ENCODE assay signal across 24 mouse cellular contexts in the genomic region with DNA sequence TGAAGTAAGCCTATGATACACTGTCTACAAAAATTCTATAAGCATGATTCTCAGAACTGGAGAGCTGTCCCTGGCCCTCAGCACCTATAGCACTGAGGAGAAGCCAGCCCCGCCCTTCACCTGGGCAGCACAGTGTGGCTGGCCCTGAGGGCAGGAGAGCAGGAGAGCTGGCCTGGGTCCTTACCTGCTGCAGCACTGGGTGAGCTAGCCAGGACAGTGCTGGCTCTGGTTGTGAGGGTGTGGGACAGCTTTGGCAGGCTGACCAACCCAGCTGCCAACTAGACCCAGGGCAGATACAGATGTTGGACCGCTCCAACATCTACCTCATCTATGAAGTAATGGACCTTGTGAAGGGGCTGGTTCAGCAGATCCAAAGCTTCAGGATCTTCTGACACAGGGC. TPM values are rescaled to one million over a fixed set of nuclear protein-coding genes. Genes with fewer than 3 reads are reported as not detected.
DNase-seq lines count a peak whose midpoint lies in the region; ATAC-seq and TF ChIP-seq lines count a peak whose summit lies in the region.
"Had no signal": no experiment of that assay in that cellular context is flagged by ENCODE, and none has a peak within 500 bp of the region (broad histone marks: within the 10 kb centered on the region; RNA-seq: fewer than 3 reads in every experiment).

No protein-coding gene starts in this region.

- no peaks in the 10 kb centered on the region for H3K27me3 ChIP-seq in megakaryocyte, embryonic 14.5 days (replicated peaks)
- H3K27me3 ChIP-seq in stomach, postnatal 0 days (ENCODE audit: control insufficient read depth, insufficient read depth, low read length), result no peaks in the 10 kb centered on the region

- no peaks in the 10 kb centered on the region for H3K4me1 ChIP-seq in megakaryocyte, embryonic 14.5 days
- H3K4me1 ChIP-seq in stomach, postnatal 0 days (replicated peaks; ENCODE audit: control insufficient read depth, insufficient read depth), result no peaks in the 10 kb centered on the region

- no peak for ATAC-seq in megakaryocyte, adult 5-6 weeks (ENCODE audit: poor library complexity, severe bottlenecking)
- ATAC-seq in stomach, postnatal 0 days (ENCODE audit: low FRiP score, low TSS enrichment), result peak; percentile 29; the same call in 1 of the 2 replicates
- ATAC-seq: forebrain, embryonic 14.5 days; intestine, embryonic 16.5 days had no signal

- H3K27ac ChIP-seq in stomach, postnatal 0 days (replicated peaks), result no peak overlapping the region
- H3K27ac ChIP-seq: kidney, postnatal 0 days had no signal

- H3K9ac ChIP-seq in stomach, postnatal 0 days (ENCODE audit: low read length), result no peak overlapping the region

- no peak for TF ChIP-seq CTCF in stomach, postnatal 0 days (IDR thresholded peaks at IDR 0.05; ENCODE audit: low read depth)

- H3K4me2 ChIP-seq in stomach, postnatal 0 days (replicated peaks; ENCODE audit: low read depth), result no peak overlapping the region
- H3K4me2 ChIP-seq: liver, embryonic 11.5 days had no signal

- intact Hi-C loops in heart, postnatal 14 days (cut with DNase I), result no loop called here

- H3K9me3 ChIP-seq in megakaryocyte, embryonic 14.5 days, result no peaks in the 10 kb centered on the region
- no peaks in the 10 kb centered on the region for H3K9me3 ChIP-seq in stomach, postnatal 0 days (ENCODE audit: control insufficient read depth, low read length)

- peaks cover 87% of the 10 kb centered on the region for H3K36me3 ChIP-seq in megakaryocyte, embryonic 14.5 days (replicated peaks; ENCODE audit: low read length)
- H3K36me3 ChIP-seq in stomach, postnatal 0 days (ENCODE audit: control insufficient read depth, insufficient read depth, low read length), result peaks cover 7% of the 10 kb centered on the region

- peak overlapping the region; percentile 23 for H3K4me3 ChIP-seq in megakaryocyte, embryonic 14.5 days (replicated peaks)
- H3K4me3 ChIP-seq in stomach, postnatal 0 days (ENCODE audit: low read depth, low read length), result no peak overlapping the region
- H3K4me3 ChIP-seq: erythroblast, embryonic 14.5 days had no signal

- TF ChIP-seq EP300 in stomach, postnatal 0 days (optimal IDR thresholded peaks at IDR 0.05), result no peak

- DNase-seq in heart, postnatal 14 days, result peak; percentile 31 to 34
- no peak for DNase-seq in heart, adult 9 months (ENCODE audit: low spot score in 2 of 2)
- peak; percentile 8 to 51 for DNase-seq in spleen, postnatal 4 days (ENCODE audit: low spot score in 2 of 2)
- no peak for DNase-seq in spleen, postnatal 10 days (ENCODE audit: low spot score in 2 of 2)
- DNase-seq in stomach, postnatal 0 days (ENCODE audit: low spot score), result no peak
- no peak for DNase-seq in layer of hippocampus, postnatal 25 days (ENCODE audit: extremely low spot score in 1 of 2, low spot score in 1 of 2)
- DNase-seq: B cell, adult 2 months; cerebellum, adult 2 months; cerebellum, postnatal 14 days; gastrocnemius, postnatal 25 days; kidney, adult 8-10 months; kidney, postnatal 4 days; layer of hippocampus, postnatal 36 days; left cerebral cortex, postnatal 4 days; lung, postnatal 36 days; right cerebral cortex, adult 18-20 months; spleen, adult 18-20 months had no signal

- 86% methylated on average over 2 of the region's 2 CpGs for WGBS in stomach, postnatal 0 days

RNA-seq across cellular contexts. Expression of a gene that starts 20.7 kb away (rescaled TPM):
- 10 to 100 TPM in 1 of 2 experiments, 1 to 10 TPM in 1; 8.5 to 11.5 TPM for total RNA-seq in heart, postnatal 14 days (2021)
- polyA plus RNA-seq in megakaryocyte, embryonic 14.5 days (2012; ENCODE audit: insufficient read depth, low replicate concordance), result 0.38 TPM in 1 of 2 replicates, not detected in the other
- 109 and 112 TPM in 2 replicates for total RNA-seq in megakaryocyte, adult 5-6 weeks (2015)
- 88.3 and 94.4 TPM in 2 replicates for total RNA-seq in megakaryocyte, adult 5-6 weeks (2017)
- polyA plus RNA-seq in stomach, postnatal 0 days (2015; fragmentation: Nextera tagmentation; extraction: Ambion mirVana), result 5.1 and 5.8 TPM in 2 replicates
- 10 to 100 TPM; 17.0 to 18.9 TPM for total RNA-seq in layer of hippocampus, postnatal 25 days (2021)

RNA-seq across cellular contexts. Expression of a gene that starts 43.2 kb away (rescaled TPM):
- total RNA-seq in heart, postnatal 14 days (2021), result 10 to 100 TPM; 14.9 to 16.4 TPM
- polyA plus RNA-seq in megakaryocyte, embryonic 14.5 days (2012; ENCODE audit: insufficient read depth, low replicate concordance), result 2.0 TPM in 1 of 2 replicates, not detected in the other
- total RNA-seq in megakaryocyte, adult 5-6 weeks (2015), result 57.8 and 70.3 TPM in 2 replicates
- total RNA-seq in megakaryocyte, adult 5-6 weeks (2017), result 51.8 and 58.5 TPM in 2 replicates
- polyA plus RNA-seq in stomach, postnatal 0 days (2015; fragmentation: Nextera tagmentation; extraction: Ambion mirVana), result 7.6 and 9.2 TPM in 2 replicates
- 10 to 100 TPM; 20.9 to 22.5 TPM for total RNA-seq in layer of hippocampus, postnatal 25 days (2021)

RNA-seq across cellular contexts. Expression of a gene that starts 57.6 kb away (rescaled TPM):
- 10 to 100 TPM; 17.0 to 21.1 TPM for total RNA-seq in heart, postnatal 14 days (2021)
- polyA plus RNA-seq in megakaryocyte, embryonic 14.5 days (2012; ENCODE audit: insufficient read depth, low replicate concordance), result 0.16 TPM in 1 of 2 replicates, not detected in the other
- 1.0 and 3.0 TPM in 2 replicates for total RNA-seq in megakaryocyte, adult 5-6 weeks (2015)
- total RNA-seq in megakaryocyte, adult 5-6 weeks (2017), result 3.0 and 3.6 TPM in 2 replicates
- 1.4 and 2.1 TPM in 2 replicates for polyA plus RNA-seq in stomach, postnatal 0 days (2015; fragmentation: Nextera tagmentation; extraction: Ambion mirVana)
- 1 to 10 TPM; 5.9 to 7.4 TPM for total RNA-seq in layer of hippocampus, postnatal 25 days (2021)
- polyA plus RNA-seq: erythroblast, embryonic 14.5 days had no signal

Comparison
In these comparisons a context has a peak if more than half of its experiments do, and no peak if none do; other contexts are left out.
1. DNase-seq: peak in heart, postnatal 14 days (2 of 2) and spleen, postnatal 4 days (2 of 2); none in heart, adult 9 months (0 of 2), spleen, postnatal 10 days (0 of 2), stomach, postnatal 0 days (single experiment) and layer of hippocampus, postnatal 25 days (0 of 2).
2. RNA of a gene that starts 20.7 kb away (total RNA-seq): 88.3 to 112 TPM in megakaryocyte, adult 5-6 weeks; 17.0 to 18.9 TPM in layer of hippocampus, postnatal 25 days and 8.5 to 11.5 TPM in heart, postnatal 14 days; every median in the first group is over 4 times any median in the second.